Mouse (Mus musculus): ENCODE measurements around the gene C8b. TPM values are rescaled to one million over a fixed set of nuclear protein-coding genes. Genes with fewer than 3 reads are reported as not detected.

C8b gene
- polyA plus RNA-seq, 1 experiment = 0.08 TPM

DNA sequence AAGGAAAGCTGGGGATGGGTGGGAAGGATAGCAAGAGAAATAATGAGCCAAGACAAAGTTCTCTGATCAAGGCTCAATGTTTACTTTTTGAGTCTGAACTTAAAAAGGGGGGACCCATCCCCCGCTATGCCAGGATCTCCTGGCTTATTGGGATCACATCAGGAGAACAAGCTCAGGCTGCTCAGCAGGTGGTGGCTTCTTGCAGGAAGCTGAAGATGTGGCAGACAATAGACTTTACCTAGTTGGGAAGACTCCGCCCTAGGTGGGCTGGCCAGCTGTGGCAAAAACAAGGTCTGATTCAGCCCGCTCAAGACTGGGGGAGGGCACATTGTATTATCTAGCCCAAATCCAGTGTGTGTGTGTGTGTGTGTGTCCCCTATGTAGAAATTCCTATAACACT is 35.5 kb downstream of the C8b start:
- no peak overlapping the region for H3K27ac ChIP-seq (ENCODE audit: insufficient read depth, low read length)
- no peak overlapping the region for H3K4me3 ChIP-seq (ENCODE audit: insufficient read depth, low read length)
- no peaks in the 10 kb centered on the region for H3K4me1 ChIP-seq (ENCODE audit: control insufficient read depth, insufficient read depth, low read length)
- TF ChIP-seq POLR2A (IDR thresholded peaks at IDR 0.05; ENCODE audit: extremely low read depth, insufficient read depth, low read length) (no peak), CTCF (IDR thresholded peaks at IDR 0.05; ENCODE audit: extremely low read depth, insufficient read depth, low read length) (no peak)

DNA sequence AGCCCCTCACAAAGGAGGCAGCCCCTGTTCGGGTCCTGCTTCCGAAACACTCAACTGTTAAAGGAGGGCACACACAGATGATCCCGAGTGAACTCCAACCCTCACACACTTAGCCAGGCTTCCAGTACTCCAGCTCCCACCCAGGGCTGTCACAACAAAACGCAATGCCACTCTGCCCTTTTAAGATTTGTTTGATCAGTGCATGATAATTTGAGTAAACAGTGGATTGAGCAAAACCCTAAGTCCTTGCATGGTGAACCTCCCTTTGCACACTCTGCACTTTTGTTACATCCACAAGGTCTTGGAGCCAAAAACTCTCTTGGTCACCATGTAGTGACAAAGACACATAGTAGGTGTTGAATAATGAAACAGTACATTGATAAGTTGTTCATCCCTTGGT is 38.0 kb downstream of the C8b start:
- Histone ChIP-seq H3K4me3 (ENCODE audit: insufficient read depth, low read length) (no peak overlapping the region), H3K27ac (ENCODE audit: insufficient read depth, low read length) (no peak overlapping the region), H3K4me1 (ENCODE audit: control insufficient read depth, insufficient read depth, low read length) (no peaks in the 10 kb centered on the region)
- TF ChIP-seq POLR2A (IDR thresholded peaks at IDR 0.05; ENCODE audit: extremely low read depth, insufficient read depth, low read length) (no peak), CTCF (IDR thresholded peaks at IDR 0.05; ENCODE audit: extremely low read depth, insufficient read depth, low read length) (no peak)

GRCm38 (mm10) chr4:104805414-104806257 is 39.5 kb downstream of the C8b start:
- Histone ChIP-seq H3K4me3 (ENCODE audit: insufficient read depth, low read length) (no peak overlapping the region), H3K4me1 (ENCODE audit: control insufficient read depth, insufficient read depth, low read length) (no peaks in the 10 kb centered on the region), H3K27ac (ENCODE audit: insufficient read depth, low read length) (no peak overlapping the region)
- no peak for TF ChIP-seq CTCF (IDR thresholded peaks at IDR 0.05; ENCODE audit: extremely low read depth, insufficient read depth, low read length)
- no peak for TF ChIP-seq POLR2A (IDR thresholded peaks at IDR 0.05; ENCODE audit: extremely low read depth, insufficient read depth, low read length)

GRCm38 (mm10) chr4:104810710-104811286 is 44.7 kb downstream of the C8b start:
- Histone ChIP-seq H3K4me3 (ENCODE audit: insufficient read depth, low read length) (no peak overlapping the region), H3K27ac (ENCODE audit: insufficient read depth, low read length) (no peak overlapping the region), H3K4me1 (ENCODE audit: control insufficient read depth, insufficient read depth, low read length) (no peaks in the 10 kb centered on the region)
- no peak for TF ChIP-seq POLR2A (IDR thresholded peaks at IDR 0.05; ENCODE audit: extremely low read depth, insufficient read depth, low read length)
- no peak for TF ChIP-seq CTCF (IDR thresholded peaks at IDR 0.05; ENCODE audit: extremely low read depth, insufficient read depth, low read length)

DNA sequence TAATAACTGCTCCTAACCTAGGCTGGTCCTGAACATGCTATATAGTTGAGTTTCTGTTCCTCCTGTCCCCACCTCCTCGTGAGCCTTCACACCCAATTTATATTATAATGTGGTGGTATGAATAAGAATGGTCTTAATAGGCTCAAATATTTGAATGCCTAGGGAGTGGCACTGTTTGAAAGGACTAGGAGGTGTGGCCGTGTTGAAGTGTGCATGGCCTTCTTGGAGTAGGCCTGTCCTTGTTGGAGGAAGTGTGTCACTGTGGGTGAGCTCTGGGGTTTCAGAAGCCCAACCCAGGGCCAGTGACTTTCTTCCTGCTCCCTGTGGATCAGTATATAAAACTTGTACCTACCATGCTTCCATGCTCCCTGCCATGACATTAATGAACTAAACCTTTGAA is 47.5 kb downstream of the C8b start:
- Histone ChIP-seq H3K27ac (ENCODE audit: insufficient read depth, low read length) (no peak overlapping the region), H3K4me3 (ENCODE audit: insufficient read depth, low read length) (no peak overlapping the region), H3K4me1 (ENCODE audit: control insufficient read depth, insufficient read depth, low read length) (no peaks in the 10 kb centered on the region)
- TF ChIP-seq POLR2A (IDR thresholded peaks at IDR 0.05; ENCODE audit: extremely low read depth, insufficient read depth, low read length) (no peak), CTCF (IDR thresholded peaks at IDR 0.05; ENCODE audit: extremely low read depth, insufficient read depth, low read length) (no peak)

GRCm38 (mm10) chr4:104816519-104817232 is 50.6 kb downstream of the C8b start:
- Histone ChIP-seq H3K27ac (ENCODE audit: insufficient read depth, low read length) (no peak overlapping the region), H3K4me1 (ENCODE audit: control insufficient read depth, insufficient read depth, low read length) (no peaks in the 10 kb centered on the region), H3K4me3 (ENCODE audit: insufficient read depth, low read length) (no peak overlapping the region)
- no peak for TF ChIP-seq POLR2A (IDR thresholded peaks at IDR 0.05; ENCODE audit: extremely low read depth, insufficient read depth, low read length)
- no peak for TF ChIP-seq CTCF (IDR thresholded peaks at IDR 0.05; ENCODE audit: extremely low read depth, insufficient read depth, low read length)

DNA sequence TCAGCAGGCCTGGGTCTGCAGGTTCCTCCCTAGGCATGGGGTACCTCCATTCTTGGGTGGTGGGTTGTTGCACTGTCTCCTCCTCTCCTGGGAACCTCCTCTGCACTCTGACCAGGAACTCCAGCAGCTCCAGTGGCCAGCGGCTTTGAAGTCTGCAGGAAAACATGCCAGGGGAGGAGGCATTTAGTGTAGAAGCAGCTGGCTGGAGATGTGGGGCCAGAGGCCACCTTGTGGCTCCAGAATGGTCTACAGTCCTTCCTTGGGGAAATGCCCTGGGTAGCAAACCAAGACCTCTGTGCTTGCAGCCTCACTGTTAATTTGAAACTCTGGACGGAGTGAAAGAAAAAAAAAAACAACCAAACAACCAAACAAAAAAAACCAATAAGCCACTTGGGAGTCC is 51.4 kb downstream of the C8b start:
- Histone ChIP-seq H3K4me3 (ENCODE audit: insufficient read depth, low read length) (no peak overlapping the region), H3K27ac (ENCODE audit: insufficient read depth, low read length) (no peak overlapping the region), H3K4me1 (ENCODE audit: control insufficient read depth, insufficient read depth, low read length) (no peaks in the 10 kb centered on the region)
- no peak for TF ChIP-seq POLR2A (IDR thresholded peaks at IDR 0.05; ENCODE audit: extremely low read depth, insufficient read depth, low read length)
- no peak for TF ChIP-seq CTCF (IDR thresholded peaks at IDR 0.05; ENCODE audit: extremely low read depth, insufficient read depth, low read length)

DNA sequence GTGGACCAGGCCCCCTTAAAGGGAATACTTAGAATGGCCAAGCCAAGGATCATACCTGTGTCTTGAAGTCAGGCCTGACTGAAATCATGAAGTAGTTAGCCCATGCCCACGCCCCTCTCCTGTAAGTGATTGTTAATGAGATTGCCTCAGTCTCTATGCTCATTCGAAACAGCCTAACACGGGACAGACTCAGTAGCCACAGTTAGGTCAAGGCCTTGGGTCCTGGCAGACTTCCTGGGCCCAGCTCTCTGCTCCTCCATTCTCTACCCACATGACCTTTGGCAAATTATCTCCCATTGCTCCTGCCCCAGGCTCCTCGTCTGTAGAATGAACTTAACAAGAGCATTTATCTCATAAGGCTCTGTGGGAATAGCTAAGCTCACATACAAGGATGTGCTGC is 52.9 kb downstream of the C8b start:
- no peak for TF ChIP-seq POLR2A (IDR thresholded peaks at IDR 0.05; ENCODE audit: extremely low read depth, insufficient read depth, low read length)
- Histone ChIP-seq H3K4me3 (ENCODE audit: insufficient read depth, low read length) (no peak overlapping the region), H3K27ac (ENCODE audit: insufficient read depth, low read length) (no peak overlapping the region), H3K4me1 (ENCODE audit: control insufficient read depth, insufficient read depth, low read length) (no peaks in the 10 kb centered on the region)

GRCm38 (mm10) chr4:104819891-104820290 is 53.8 kb downstream of the C8b start:
- no peak for TF ChIP-seq POLR2A (IDR thresholded peaks at IDR 0.05; ENCODE audit: extremely low read depth, insufficient read depth, low read length)
- TF ChIP-seq CTCF (IDR thresholded peaks at IDR 0.05; ENCODE audit: extremely low read depth, insufficient read depth, low read length) = no peak
- no peak overlapping the region for H3K27ac ChIP-seq (ENCODE audit: insufficient read depth, low read length)
- H3K4me3 ChIP-seq (ENCODE audit: insufficient read depth, low read length) = no peak overlapping the region
- no peaks in the 10 kb centered on the region for H3K4me1 ChIP-seq (ENCODE audit: control insufficient read depth, insufficient read depth, low read length)
